Mouse (Mus musculus) frontal cortex, postnatal 25 days (tissue): ENCODE measurements around the gene H1f0.

Experiments used
- DNase-seq, 2 experiments: peaks; one replicate each; pipeline ENCODE4 v3.0.0; 2022; ENCODE audit warnings: low spot score in 2 of 2

H1f0 gene

DNA sequence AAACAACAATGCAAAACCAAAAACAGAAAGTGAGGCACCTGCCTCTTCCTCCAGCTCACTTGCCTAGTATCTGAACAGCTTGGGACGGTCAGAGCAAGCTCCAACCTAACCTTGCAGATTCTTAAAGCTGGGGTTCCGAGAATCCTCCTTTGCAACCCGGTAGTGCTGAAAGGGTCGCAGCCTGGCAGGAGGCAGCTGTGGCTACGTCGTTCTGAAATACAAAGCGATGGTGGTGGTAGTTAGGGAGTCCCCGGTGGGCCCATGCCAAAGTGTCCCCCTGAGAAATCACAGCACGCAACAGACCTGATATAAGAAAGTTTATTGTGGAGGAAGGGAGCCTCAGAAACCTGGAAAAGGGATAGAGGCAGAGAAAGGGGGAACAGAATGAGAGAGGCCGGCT is 10.1 kb downstream of the H1f0 start:
- DNase-seq, result no peak

DNA sequence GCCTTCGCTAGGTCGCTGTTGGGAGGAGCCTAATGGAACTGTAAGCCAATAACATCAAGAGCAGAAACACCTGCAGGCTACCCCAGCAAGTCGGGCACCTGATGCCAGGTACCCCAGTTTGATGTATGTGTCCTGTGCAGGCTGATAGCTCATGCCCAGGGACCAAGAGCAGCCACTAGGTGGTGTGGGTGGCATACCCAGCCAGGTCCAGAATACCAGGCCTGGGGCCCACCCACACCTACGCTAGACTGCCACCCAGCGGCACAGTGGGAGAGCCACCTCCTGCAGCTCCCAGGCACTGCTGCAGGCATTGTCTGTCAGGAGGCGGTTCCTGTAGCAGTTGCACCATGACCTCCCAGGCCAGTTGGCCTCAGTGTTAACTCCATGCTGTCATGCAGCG is 10.6 kb downstream of the H1f0 start:
- DNase-seq, result peak in 1 of 2 experiments; percentile 52

DNA sequence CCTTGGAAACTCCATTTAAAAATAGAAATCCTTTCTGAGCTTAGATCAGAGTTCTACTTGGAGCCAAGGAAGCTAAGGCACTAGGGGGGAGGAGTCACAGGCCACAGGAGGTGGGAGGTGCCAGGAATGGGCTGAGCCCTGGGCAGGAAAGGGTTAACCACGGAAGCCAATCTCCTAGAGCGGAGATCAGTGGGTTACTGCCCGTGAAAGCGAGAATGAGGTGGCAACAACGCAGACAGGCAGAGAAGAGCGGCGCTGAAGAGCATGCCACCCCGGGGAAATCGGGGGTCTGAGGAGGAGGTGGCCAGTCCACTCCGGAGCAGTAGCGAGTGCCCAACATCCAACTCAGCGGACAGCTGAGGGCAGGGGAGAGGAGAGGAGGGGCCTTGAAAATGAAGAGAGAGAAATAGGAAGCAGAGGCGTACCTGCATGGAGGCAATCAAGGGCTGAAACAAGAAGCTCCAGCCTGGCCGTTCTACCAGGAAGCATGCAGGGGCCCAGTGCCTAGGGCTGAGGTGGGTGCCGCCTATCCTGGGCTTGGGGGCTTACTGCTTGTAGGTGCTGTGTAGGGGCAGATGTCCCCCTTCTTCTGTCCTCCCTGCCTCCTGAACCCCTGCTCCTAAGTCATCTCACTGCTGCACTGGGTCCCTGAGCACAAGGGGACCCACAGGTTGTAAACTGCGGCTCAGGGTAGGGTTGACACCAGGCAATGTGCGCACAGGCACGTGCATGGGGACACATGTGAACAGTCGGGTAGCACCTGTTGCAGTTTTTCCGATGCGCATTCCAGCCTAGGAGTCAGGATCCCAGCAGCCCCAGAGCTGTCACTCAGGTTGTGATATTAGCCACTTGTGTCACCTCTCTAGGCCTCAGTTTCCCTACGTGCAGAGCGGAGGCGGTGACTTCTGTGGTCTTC is 12.5 kb downstream of the H1f0 start:
- DNase-seq, result no peak

DNA sequence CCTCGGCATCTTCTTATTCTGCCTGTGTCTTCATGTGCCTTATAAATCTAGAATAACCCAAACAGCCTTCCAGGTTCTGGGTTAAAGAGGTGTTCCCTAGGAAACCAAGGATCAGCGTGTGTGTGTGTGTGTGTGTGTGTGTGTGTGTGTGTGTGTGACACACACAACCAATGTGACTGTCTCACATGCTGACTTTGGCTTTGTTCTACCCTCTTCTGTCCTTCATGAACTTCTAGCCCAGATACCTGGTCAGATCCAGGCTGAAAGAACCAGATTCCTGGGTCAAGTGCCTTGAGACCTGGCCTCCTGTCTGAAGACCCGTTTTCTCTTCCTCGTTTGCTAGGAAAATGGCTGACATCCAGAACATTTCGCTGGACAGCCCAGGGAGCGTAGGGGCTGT is 13.3 kb downstream of the H1f0 start, which contains the start of gene Galr3:
Galr3 (plus strand) TSS at position 301 of the 400 bp plus-strand sequence.
- DNase-seq, result no peak

DNA sequence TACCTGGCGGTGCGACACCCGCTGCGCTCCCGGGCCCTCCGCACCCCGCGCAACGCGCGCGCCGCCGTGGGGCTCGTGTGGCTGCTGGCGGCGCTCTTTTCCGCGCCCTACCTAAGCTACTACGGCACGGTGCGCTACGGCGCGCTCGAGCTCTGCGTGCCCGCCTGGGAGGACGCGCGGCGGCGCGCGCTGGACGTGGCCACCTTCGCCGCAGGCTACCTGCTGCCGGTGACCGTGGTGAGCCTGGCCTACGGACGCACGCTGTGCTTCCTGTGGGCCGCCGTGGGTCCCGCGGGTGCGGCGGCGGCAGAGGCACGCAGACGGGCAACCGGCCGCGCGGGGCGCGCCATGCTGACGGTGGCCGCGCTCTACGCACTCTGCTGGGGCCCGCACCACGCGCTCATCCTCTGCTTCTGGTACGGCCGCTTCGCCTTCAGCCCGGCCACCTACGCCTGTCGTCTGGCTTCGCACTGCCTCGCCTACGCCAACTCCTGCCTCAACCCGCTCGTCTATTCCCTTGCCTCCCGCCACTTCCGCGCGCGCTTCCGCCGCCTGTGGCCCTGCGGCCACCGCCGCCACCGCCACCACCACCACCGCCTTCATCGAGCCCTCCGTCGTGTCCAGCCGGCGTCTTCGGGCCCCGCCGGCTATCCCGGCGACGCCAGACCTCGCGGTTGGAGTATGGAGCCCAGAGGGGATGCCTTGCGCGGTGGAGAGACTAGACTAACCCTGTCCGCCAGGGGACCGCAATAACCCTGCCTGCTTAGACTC is 14.7 kb downstream of the H1f0 start:
- DNase-seq, result no peak

DNA sequence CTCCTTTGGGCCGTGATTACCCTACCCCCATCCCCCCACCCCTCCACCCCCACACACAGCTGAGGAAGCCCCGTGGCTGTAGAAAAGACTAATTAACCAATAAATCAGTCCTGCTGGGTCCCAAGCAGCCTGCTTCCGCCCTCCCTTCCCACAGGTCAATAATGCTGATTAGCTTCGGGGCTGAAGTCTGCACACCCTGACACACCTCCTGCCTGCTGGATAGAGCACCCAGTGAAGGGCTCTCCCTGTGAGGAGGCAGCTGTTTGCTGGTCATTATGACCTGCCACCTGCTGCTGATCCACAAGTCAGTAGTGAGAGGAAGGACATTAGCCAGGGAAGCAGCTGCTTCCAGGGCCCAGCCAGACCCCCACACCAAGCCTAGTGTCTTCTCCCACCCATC is 16.6 kb downstream of the H1f0 start:
- no peak for DNase-seq

DNA sequence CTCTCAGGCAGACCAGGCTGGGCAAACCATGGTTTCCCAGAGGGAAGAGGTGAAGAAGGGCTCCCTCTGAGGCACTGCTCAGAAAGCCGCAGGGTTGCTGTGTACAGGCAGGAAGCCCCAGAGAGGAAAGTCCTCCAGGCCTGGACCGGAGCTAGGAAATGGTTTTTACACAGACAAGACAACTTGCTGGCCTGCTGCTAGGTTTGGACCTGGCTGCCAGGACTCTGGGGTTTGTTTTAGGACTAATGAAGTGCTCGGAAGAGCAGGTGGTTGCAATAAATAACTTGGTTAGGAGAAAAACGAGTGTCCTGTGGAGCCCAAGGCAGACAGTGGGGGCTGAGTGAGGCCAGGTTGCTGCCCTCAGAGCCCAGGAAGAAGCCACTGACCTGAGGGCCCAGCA is 19.9 kb downstream of the H1f0 start:
- DNase-seq, result no peak

DNA sequence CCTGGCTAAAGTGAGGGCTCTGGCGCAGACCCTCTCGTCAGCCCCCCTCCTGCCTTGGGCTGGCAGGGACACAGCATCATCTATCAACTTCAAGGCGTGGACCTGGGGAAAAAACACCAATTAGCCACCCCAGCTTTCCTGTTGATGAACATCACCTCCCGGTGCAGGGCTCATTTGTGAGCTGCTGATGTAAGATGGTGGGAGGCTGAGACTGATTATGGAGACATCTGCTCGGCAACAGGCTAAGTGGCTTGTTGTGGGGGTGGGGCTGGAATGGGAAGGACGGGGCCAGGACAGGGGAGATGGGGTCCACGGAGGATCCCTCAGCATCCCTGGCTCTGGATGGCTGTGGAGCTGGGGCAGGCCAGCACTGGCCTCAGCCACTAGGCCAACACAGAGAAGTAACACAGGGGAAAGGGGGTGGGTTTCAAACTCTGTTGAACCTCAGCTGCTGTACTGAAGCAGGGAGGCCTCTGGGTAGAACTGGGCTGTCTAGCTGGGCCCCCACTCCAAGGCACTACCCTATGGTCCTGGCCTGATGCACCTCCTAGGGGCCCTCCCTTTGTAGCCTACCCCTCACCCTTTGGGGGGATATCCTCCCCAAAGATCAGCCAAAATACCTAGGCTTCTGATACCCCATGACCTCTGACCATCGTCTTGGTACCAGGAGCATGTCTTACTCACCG is 22.1 kb downstream of the H1f0 start:
- no peak for DNase-seq

DNA sequence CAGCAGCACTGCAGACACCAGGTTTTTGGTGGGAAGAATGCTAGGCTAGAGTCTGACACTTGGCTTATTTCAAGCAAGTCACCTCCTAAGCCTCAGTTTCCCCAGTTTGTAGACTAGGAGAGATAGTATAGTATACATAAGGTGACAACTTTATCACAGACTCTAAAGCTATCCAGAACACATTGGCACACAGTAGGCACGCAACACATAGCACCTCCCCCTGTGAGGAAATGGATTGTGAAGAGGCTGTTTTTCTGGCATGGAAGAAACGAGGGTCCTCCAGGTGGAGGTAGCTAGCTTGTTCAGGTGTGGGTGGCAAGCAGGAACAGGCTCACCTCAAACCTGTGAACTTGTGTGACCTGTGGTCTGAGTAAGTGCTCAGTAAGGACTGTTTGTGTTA is 22.7 kb downstream of the H1f0 start:
- no peak for DNase-seq

DNA sequence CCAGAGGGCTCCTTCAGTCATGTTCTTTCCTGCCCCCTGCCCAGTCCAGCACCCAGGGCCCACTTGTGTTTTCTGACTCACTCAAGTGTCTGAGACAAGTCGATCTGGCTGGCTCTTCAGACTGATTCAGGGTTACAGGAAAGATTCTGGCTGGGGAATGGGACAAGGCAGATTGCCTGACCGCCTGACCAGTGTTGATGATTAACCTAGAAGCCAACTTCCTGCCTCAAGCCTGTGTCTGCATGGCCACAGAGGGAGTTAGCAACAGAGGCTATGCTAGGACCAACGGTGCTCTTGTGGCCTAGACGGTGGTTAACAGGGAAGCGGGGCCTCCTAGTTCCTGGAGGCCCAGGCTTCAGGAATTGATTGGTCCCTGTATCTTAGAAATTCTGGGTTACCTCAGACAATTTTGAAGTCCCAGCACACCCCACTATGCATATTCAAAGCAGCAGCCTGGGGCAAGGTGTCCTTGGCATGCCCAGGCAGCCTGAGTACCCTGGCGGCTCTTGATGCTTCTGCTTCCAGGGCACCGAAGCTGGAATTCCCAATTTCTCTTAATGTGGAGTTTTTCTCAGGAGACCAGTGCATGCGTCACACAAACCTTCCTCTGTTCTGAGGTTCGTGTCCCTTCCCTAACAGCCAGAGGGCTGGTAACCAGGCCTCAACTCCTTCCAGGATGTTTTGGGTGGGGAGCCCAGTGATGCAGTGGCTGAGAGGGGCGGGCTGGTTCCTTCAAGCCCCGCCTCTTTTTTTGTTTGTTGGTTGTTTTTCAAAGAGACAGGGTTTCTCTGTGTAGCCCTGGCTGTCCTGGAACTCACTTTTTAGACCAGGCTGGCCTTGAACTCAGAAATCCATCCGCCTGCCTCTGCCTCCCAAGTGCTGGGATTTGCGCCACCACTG is 23.5 kb downstream of the H1f0 start:
- DNase-seq, result no peak

DNA sequence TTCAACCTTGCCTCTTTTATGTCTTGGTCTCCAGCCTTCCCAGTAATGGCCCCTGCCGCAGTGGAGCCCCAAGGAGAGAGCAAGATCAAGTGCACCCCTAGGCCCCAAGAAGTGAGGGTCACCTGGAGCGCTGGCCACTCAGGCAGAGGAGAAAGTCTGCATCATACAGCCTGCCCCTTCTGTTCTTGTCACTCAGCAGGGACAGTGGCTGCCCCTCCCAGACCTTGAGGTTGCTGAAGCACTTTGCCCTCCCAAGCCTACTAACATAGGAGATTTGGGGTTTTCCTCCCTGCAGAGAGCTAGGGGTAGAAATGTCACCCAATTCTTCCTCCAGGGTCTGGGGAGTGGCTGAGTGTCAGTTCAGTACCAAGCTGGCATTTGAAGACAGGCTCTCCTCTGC is 24.1 kb downstream of the H1f0 start:
- DNase-seq, result no peak

DNA sequence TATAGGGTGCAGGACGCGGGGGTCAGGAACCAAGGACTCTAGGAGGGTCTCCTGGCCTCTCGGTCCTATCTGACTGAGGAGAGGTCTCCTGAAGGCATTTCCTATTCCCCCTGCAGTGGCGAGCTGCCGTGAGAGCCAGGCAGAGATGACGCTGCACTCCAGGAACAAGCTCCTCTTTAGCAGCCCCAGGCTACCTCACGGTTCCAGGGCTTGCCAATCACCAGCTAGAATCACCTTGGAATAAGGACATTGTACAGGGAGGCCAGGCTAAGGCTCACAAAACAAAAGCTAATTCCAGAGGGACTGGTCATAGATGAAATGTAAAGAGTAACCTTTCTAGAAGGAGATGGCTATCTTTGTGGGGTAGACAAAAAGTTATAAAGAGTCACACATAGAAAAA is 28.4 kb downstream of the H1f0 start:
- no peak for DNase-seq

DNA sequence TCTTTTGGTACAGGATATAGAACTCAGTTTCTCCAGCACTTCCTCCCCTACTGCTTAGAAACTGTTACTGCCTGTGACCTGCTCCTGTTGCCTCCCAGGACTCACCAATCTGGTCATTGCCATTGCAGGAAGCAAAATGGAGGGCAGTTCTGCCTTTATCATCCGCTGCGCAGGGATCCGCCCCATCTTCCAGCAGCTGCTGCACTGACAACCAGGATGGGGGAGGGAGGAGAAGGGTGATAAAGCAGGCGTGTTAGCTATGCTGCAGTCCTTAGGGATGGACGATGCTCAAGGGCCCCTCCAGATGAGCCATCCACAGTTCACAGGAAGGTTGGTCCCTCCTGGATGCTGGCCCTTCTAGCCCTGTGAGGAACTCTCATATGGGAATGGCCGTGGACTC is 29.6 kb downstream of the H1f0 start:
- DNase-seq, result no peak

DNA sequence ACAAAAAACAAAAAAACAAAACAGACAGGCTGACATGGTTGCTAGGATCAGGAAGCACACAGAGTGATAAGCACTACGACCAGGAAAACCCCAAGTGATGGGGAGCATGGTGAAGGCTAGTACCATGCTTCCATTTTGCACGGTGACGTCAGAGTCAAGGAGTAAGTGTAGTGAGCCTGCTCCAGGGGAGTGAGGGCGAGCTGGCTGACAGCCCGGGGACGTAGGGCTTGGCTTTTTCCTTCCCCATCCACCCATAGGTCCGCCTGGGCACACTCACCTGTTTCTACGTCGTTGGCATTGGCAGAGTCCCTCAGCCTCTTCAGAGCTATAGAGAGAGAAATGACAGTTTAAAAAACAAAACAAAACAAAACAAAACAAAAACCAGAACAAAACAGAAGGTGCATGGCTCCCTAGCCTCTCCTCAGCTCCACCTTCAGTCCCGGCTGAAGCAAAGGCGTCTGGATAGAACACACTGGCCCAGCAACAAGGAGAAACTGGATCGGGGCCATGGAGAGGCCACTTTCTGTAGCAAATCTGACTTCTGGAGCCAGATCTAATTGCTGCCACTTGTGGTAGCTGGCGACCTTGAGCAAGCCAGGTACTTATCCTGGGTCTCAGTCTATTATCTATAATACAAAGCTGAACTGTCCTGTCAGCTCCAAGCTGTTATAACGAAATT is 32.8 kb downstream of the H1f0 start:
- DNase-seq, result no peak

DNA sequence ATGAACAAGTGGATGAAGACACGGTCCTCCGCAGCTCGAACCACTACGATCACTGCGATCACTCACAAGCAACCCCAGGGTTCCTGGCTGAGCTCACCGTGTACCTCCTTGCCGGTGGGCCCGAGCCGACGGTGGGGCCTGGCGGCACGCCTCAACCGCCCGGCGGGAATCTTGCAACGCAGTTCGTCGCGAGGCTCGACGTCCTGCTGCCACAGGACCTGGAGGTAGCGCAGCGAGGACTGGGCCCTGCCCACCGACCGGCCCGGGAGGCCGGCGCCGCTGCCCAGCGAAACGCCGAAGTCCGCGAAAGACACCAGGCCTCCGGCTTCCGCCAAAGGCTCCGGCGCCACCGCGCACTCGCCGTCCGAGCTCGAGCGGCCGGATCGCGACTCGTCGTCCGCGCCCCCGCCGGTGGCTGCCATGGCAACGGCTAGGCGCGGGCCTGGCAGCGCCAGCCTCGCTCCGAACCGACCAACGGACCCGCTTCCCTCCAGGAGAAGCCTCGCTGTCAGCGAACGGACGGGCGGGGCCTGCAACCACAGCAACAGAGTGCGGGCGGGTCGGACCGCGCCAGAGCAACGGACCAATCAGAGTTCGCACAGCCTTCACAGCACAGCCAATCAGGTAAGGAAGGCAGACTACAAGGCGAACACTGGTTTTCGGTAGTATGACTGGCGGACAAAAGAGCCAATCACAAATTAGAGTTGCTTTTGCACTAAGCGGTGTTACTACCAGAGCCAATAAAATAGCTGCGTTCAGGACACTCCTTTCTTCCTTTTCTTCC is 34.3 kb downstream of the H1f0 start, which contains the start of gene Ankrd54:
Ankrd54 (minus strand) TSS at position 518 of the 784 bp plus-strand sequence.
- peak; percentile 87 to 95 for DNase-seq

DNA sequence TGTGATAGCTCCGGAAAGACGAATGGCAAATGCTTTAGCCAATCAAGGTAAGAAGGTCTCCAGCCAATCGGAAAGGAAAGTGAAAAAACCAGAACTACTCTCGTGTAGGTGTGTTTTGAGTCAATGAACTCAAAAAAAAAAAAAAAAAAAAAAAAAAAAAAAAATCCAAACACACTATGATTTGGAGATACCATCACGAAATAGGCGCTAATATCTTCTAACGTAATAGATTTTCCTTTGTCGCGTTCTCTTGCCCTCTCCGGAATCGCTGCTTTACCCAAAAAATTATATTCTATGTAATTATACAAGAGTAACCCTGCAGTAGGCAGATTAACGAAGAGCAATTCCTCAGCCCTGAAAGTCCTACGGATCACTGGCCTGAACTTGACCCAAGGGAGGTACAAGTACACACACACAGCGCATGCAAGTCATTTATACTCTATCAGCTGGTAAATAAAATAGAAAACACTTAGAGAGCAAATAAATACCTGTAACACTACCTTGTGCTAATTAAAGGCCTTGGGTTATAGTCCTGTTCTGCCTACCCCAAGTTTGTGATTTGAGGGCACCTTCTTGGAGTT is 35.0 kb downstream of the H1f0 start:
- DNase-seq, result no peak

DNA sequence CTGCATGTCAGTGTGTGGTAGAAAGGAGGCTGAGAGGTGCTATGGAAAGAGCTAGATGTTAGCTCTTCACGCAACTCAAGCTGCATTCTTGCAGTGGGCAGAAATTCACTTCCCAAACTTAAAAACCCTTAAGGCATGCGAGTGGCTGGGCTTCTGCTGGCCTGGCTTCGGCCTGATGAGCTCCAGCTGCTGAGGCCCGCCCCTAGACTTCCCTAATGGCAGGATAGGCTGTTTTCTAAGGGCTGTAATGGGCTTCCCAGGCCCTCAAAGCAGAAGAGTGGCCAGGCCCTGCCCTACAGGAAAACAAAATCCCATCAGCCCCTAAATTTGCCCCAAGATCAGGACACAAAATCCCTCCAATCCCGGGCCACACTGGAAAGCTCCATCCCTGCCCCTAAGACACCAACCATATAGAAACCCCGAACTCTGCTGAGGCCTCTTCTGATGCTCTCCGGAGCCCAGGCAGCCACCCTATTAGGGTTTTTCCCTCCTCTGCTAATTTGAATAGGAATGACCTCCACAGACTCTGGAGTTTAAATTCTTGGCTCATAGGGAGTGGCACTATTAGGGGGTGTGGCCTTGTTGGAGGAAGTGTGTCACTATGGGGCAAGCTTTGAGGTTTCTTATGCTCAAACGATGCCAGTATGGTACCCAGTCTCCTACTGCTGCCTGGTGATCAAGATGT is 37.0 kb downstream of the H1f0 start:
- DNase-seq, result no peak

DNA sequence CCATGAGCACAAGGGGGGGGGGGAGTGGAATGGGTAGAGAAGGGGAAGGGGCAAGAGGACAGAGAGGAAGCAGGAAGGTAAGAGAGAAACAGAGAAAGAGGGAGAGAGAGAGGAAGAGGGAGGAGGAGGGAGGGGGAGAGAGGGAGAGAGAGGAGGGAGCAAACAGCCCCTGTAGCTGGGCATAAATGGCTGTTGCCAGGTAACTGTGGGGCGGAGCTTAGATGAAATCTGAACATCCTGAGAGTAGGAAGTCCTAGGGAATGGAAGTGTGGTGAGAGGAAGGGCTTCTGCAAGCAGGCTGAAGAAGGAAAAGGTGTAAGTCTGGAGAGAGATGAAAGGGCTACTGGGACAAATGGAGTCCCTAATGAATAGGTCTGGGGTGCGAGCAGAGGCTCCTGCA is 38.0 kb downstream of the H1f0 start:
- DNase-seq, result no peak

DNA sequence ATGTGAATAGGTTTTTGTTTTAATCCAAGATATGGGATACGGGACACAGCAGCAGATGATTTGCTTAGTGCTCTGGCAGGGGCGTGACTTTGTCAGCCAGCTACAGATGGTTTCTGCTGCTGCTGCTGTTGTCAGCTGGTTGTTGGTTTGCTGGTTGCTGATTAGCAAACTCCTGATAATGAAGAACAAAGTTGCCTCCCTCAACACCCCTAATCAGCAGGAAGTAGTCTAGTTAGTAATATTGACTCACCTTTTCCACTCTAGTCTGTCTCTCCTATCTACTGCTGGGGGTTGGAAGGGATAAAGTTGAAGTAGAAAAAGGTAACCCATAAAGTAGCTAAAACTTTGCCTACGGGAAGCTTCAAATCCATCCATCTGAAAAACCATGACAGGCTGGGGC is 39.4 kb downstream of the H1f0 start:
- no peak for DNase-seq
